Mouse (Mus musculus): ENCODE results near the gene Abracl. TPM values are rescaled to one million over a fixed set of nuclear protein-coding genes. Genes with fewer than 3 reads are reported as not detected.

Abracl gene
- total and polyA plus RNA-seq, 2 experiments from 2014 or later = 19.2 to 42.0 TPM

- H3K9me3 ChIP-seq (ENCODE audit: low read length) = no peaks in the 10 kb centered on the region
- H3K27ac ChIP-seq (ENCODE audit: low read depth, low read length) = no peak overlapping the region
- H3K4me2 ChIP-seq (ENCODE audit: low read depth, low read length, poor library complexity, severe bottlenecking) = no peak overlapping the region
- H3K27me3 ChIP-seq (ENCODE audit: insufficient read depth, low read length) = no peaks in the 10 kb centered on the region
- ATAC-seq (ENCODE audit: low FRiP score) (no peak), DNase-seq (ENCODE audit: low spot score) (no peak)
- no peaks in the 10 kb centered on the region for H3K36me3 ChIP-seq (ENCODE audit: insufficient read depth, low read length)
- H3K4me3 ChIP-seq (ENCODE audit: low read depth, low read length) = no peak overlapping the region
- no peak overlapping the region for H3K9ac ChIP-seq (replicated peaks; ENCODE audit: low read length, poor library complexity, severe bottlenecking)
- no peaks in the 10 kb centered on the region for H3K4me1 ChIP-seq (ENCODE audit: insufficient read depth, low read length)
- WGBS = 78% methylated on average over 4 of the region's 4 CpGs
- TF ChIP-seq CTCF (IDR thresholded peaks at IDR 0.05) = no peak
Observed at GRCm38 (mm10) chr10:17966090-17966489, 57.0 kb downstream of the Abracl start.

Other genes starting within 250 kb of the Abracl start
- 0.76 and 1.4 TPM in 2 replicates for gene Txlnb, start 227.1 kb downstream of the Abracl start, total RNA-seq (2014; rRNA removed)
- 0.43 and 0.57 TPM in 2 replicates for gene Txlnb, start 227.1 kb downstream of the Abracl start, polyA plus RNA-seq (2015; fragmentation: Nextera tagmentation; extraction: Ambion mirVana)
- gene Heca, start 75.2 kb downstream of the Abracl start, total RNA-seq (2014; rRNA removed) = 32.2 and 39.3 TPM in 2 replicates
- gene Heca, start 75.2 kb downstream of the Abracl start, polyA plus RNA-seq (2015; fragmentation: Nextera tagmentation; extraction: Ambion mirVana) = 3.3 and 4.3 TPM in 2 replicates
- 72.0 and 75.5 TPM in 2 replicates for gene Reps1, start 32.6 kb upstream of the Abracl start, total RNA-seq (2014; rRNA removed)
- 16.0 and 22.5 TPM in 2 replicates for gene Reps1, start 32.6 kb upstream of the Abracl start, polyA plus RNA-seq (2015; fragmentation: Nextera tagmentation; extraction: Ambion mirVana)
- 0.11 TPM in 1 of 2 replicates, not detected in the other for gene Ect2l, start 187.6 kb upstream of the Abracl start, total RNA-seq (2014; rRNA removed)
- gene Ect2l, start 187.6 kb upstream of the Abracl start, polyA plus RNA-seq (2015; fragmentation: Nextera tagmentation; extraction: Ambion mirVana) = 0.34 and 0.64 TPM in 2 replicates
- 7.4 and 8.0 TPM in 2 replicates for gene Ccdc28a, start 211.7 kb upstream of the Abracl start, total RNA-seq (2014; rRNA removed)
- gene Ccdc28a, start 211.7 kb upstream of the Abracl start, polyA plus RNA-seq (2015; fragmentation: Nextera tagmentation; extraction: Ambion mirVana) = 5.9 and 9.3 TPM in 2 replicates